Mouse (Mus musculus) embryonic fibroblast, embryonic 13.5 days (primary cell): ENCODE data around the gene Rtkn2.

Source experiments
- CTCF ChIP-seq: IDR thresholded peaks from 2 replicates; pipeline ENCODE4 v1.5.1; 2011; ENCODE audit warnings: mild to moderate bottlenecking, control low read depth, low read length, moderate library complexity, borderline replicate concordance; ENCODE audit not compliant: insufficient read depth
- POLR2A ChIP-seq: IDR thresholded peaks from 2 replicates; pipeline ENCODE4 v1.6.1; 2011; ENCODE audit warnings: low read depth, mild to moderate bottlenecking, control low read depth, low read length, moderate library complexity

- no peak for TF ChIP-seq CTCF
- TF ChIP-seq POLR2A, result no peak
Observed at GRCm38 (mm10) chr10:67959982-67960381, 19.4 kb upstream of the Rtkn2 start.
